Mouse (Mus musculus) spleen, adult 2 months (tissue): ENCODE results near the gene Dupd1. TPM values are rescaled to one million over a fixed set of nuclear protein-coding genes. Genes with fewer than 3 reads are reported as not detected.
"Not testable (repeated sequence)": the region's sequence is repeated elsewhere in the genome, so short reads cannot be mapped to it uniquely, and the experiment has no call there.

Source experiments
- DNase-seq, 2 experiments: peaks; one replicate each; pipeline versions ENCODE4 v3.0.0 to v3.0.0-alpha.2; 2012 to 2021; ENCODE audit warnings: low spot score in 2 of 2, low read depth in 1 of 2
- H3K27ac ChIP-seq: fragments of 200-500 bp; 2 replicates; pipeline ENCODE4 v1.5.1; 2012; ENCODE audit warnings: low read length, inconsistent platforms; ENCODE audit not compliant: insufficient read depth
- H3K27me3 ChIP-seq: fragments of 200-500 bp; 2 replicates; pipeline ENCODE4 v1.6.1; 2012; ENCODE audit warnings: mild to moderate bottlenecking, moderate library complexity, low read length, inconsistent platforms; ENCODE audit not compliant: control insufficient read depth, insufficient read depth
- H3K36me3 ChIP-seq: fragments of 200-500 bp; 2 replicates; pipeline ENCODE4 v1.6.1; 2012; ENCODE audit warnings: mild to moderate bottlenecking, low read length, inconsistent platforms; ENCODE audit not compliant: control insufficient read depth, insufficient read depth
- H3K4me1 ChIP-seq: fragments of 200-500 bp; 2 replicates; pipeline ENCODE4 v1.6.1; 2011; ENCODE audit warnings: inconsistent platforms; ENCODE audit not compliant: control insufficient read depth, insufficient read depth, insufficient read length
- H3K4me3 ChIP-seq: fragments of 200-500 bp; 2 replicates; pipeline ENCODE4 v1.5.1; 2011; ENCODE audit warnings: mild to moderate bottlenecking, inconsistent platforms; ENCODE audit not compliant: insufficient read depth, insufficient read length; ENCODE audit errors: extremely low read depth
- CTCF ChIP-seq: fragments of 200-500 bp; IDR thresholded peaks from 2 replicates; pipeline ENCODE4 v1.5.1; 2011; ENCODE audit warnings: mild to moderate bottlenecking, inconsistent platforms; ENCODE audit not compliant: insufficient read depth, insufficient read length, insufficient replicate concordance; ENCODE audit errors: extremely low read depth
- POLR2A ChIP-seq: fragments of 200-500 bp; IDR thresholded peaks from 2 replicates; pipeline ENCODE4 v1.6.1; 2011; ENCODE audit warnings: low read depth, low read length, inconsistent platforms
- WGBS: fragments of 180-500 bp; shearing (Covaris S2); methylation state at CpG from one replicate; pipeline ENCODE4 v1.1.7; 2018; 5-methylcytosine and 5-hydroxymethylcytosine counted together
- polyA plus RNA-seq: library from polyadenylated mRNA; depleted of rRNA; stranded (reverse); fragments of >200 nt; gene quantifications from 2 replicates; pipeline ENCODE4 v1.2.3, GENCODE M21; 2012

Gene Dupd1
- polyA plus RNA-seq, 1 experiment: not detected

DNA sequence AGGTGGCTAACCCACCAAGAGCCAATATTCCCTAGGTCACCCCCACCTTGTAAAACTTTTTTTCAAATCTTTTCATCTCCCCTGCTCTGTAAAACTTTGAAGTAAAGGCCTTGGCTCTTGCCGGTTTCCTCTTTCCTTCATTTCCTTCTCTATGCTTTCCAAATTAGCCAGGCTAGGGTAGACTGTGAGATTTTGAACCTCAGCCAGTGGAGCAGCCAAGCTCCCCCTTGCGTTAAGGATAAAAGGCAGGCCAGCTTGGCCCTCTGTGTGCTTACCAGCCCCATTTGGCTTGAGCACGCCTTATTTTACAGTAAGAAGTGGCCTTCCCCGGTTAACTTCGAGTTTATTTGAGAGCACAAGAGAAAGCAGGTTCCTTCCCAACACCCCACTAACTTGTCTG is 39.9 kb downstream of the Dupd1 start:
- no peaks in the 10 kb centered on the region for H3K27me3 ChIP-seq
- TF ChIP-seq POLR2A (no peak), CTCF (no peak)
- H3K36me3 ChIP-seq: 0 out of 2 replicates have a peak, but pooled peaks cover 4% of the 10 kb centered on the region
- no peak for DNase-seq
- no peak overlapping the region for H3K4me3 ChIP-seq
- no peaks in the 10 kb centered on the region for H3K4me1 ChIP-seq
- 50% methylated on average over 5 of the region's 5 CpGs for WGBS
- H3K27ac ChIP-seq: no peak overlapping the region

DNA sequence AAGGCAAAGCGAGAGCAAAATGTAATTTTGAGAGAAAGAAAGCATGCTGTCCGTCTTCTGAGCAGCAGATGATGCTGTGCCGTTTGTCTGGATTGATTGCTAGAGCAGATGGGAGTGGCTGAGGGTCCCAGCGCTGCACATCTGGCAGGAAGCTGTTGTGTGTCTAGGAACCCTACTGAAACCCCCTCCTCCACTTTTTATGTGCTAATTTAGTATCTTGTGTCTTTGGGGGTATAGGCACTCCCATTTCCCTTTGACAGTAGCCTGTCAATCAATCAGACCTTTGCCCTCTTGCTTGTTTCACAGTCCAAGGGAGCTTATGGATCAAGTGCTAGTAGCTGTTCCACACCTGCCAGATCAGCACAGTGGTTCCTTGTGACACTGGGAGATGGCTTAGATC is 41.3 kb downstream of the Dupd1 start:
- DNase-seq: no peak
- Histone ChIP-seq H3K36me3 (peaks cover 10% of the 10 kb centered on the region), H3K4me1 (no peaks in the 10 kb centered on the region), H3K4me3 (no peak overlapping the region), H3K27me3 (no peaks in the 10 kb centered on the region), H3K27ac (no peak overlapping the region)
- WGBS: 93% methylated on average over 4 of the region's 4 CpGs
- TF ChIP-seq CTCF (no peak), POLR2A (no peak)

- not testable (repeated sequence) for H3K27me3 ChIP-seq, H3K27ac ChIP-seq, H3K4me1 ChIP-seq, DNase-seq, H3K4me3 ChIP-seq
- H3K36me3 ChIP-seq: peaks cover 13% of the 10 kb centered on the region
- 95% methylated on average over 15 of the region's 15 CpGs for WGBS
Measured at GRCm38 (mm10) chr14:21670422-21671006, 43.9 kb downstream of the Dupd1 start.

GRCm38 (mm10) chr14:21669633-21670421 is 44.5 kb downstream of the Dupd1 start:
- WGBS: 94% methylated on average over 11 of the region's 11 CpGs
- TF ChIP-seq CTCF (no peak), POLR2A (no peak)
- no peak overlapping the region for H3K4me3 ChIP-seq
- peaks cover 16% of the 10 kb centered on the region for H3K36me3 ChIP-seq
- H3K27me3 ChIP-seq: no peaks in the 10 kb centered on the region
- DNase-seq: no peak
- H3K4me1 ChIP-seq: no peaks in the 10 kb centered on the region
- H3K27ac ChIP-seq: no peak overlapping the region

- TF ChIP-seq CTCF (no peak), POLR2A (no peak)
- no peaks in the 10 kb centered on the region for H3K4me1 ChIP-seq
Measured at GRCm38 (mm10) chr14:21669218-21669617, 45.2 kb downstream of the Dupd1 start.

DNA sequence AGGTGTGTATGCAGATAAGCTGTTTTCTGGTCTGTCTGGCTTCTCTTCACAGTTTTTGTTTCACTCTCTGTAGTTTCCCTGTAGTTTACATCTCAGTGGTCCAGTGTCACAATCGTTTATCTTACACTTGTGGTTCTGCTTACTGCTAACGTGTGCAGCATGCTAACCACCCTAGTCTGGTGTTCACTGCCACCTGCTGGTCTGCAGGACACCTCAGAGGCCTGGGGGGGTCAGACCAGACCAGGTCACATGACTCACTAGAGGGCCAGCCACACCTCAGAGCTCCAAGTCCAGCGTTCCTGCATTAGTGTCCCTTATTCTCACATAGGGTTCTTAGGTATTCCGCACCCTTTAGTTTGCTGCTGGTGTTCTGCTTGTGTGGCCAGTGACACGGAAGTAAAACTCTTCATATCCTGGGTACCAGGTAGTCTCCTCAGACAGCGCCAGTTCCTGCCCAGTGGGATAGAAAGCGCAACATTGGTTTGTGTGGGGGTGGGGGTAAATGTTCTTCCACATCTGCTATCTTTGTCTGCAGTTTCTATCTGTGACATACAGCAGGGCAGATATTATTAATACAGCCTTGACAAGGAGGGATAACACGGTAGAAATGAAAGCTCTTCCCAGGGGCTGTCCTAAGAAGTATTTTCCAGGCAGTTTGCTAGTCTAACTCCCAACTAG is 51.8 kb downstream of the Dupd1 start:
- TF ChIP-seq POLR2A (no peak), CTCF (peak; percentile 7; the same call in 1 of the 2 replicates)
- H3K36me3 ChIP-seq: peaks cover 22% of the 10 kb centered on the region
- no peaks in the 10 kb centered on the region for H3K27me3 ChIP-seq
- H3K4me1 ChIP-seq: no peaks in the 10 kb centered on the region
- no peak overlapping the region for H3K27ac ChIP-seq
- no peak for DNase-seq
- 76% methylated on average over 8 of the region's 8 CpGs for WGBS
- H3K4me3 ChIP-seq: no peak overlapping the region

More at GRCm38 (mm10) chr14:21669218-21669617, 45.2 kb downstream of the Dupd1 start:
- H3K4me3 ChIP-seq: no peak overlapping the region
- 91% methylated on average over 11 of the region's 11 CpGs for WGBS
- H3K27ac ChIP-seq: no peak overlapping the region
- no peak for DNase-seq
- peaks cover 21% of the 10 kb centered on the region for H3K36me3 ChIP-seq
- no peaks in the 10 kb centered on the region for H3K27me3 ChIP-seq

DNA sequence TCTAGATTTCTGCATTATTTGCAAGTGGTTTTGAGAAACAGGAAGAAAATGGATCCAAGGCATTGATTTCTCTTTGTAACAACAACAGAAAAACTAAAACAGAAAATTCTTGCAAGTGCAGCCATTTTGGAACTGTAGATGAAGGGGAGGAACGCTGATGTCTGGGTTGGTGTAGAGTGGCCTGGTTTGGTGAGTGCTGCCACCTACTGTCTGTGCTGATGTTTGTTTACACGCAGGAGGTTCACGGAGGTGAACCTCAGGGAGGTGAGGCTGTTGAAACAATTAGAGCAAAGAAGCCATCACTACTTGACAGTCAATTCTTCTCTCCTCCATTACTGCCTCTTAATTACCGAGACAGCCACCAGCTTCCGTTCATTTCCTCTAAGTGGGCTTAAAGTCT is 54.7 kb downstream of the Dupd1 start:
- Histone ChIP-seq H3K36me3 (peaks cover 14% of the 10 kb centered on the region), H3K4me3 (no peak overlapping the region), H3K27ac (no peak overlapping the region), H3K27me3 (no peaks in the 10 kb centered on the region), H3K4me1 (no peaks in the 10 kb centered on the region)
- peak; percentile 65; the same call in 1 of the 2 replicates for TF ChIP-seq CTCF
- TF ChIP-seq POLR2A: no peak
- WGBS: 37% methylated on average over 5 of the region's 5 CpGs
- DNase-seq: peak; percentile 30 to 49
